Mouse (Mus musculus): ENCODE measurements around the gene Slc15a1.

The Slc15a1 gene

GRCm38 (mm10) chr14:121504781-121505484, at the start of gene Slc15a1:
Slc15a1 (minus strand) TSS chr14:121505252.
- no peak for DNase-seq (ENCODE audit: low read depth, low spot score)

- no peak for DNase-seq (ENCODE audit: low read depth, low spot score)
Measured at GRCm38 (mm10) chr14:121553785-121554184, 48.7 kb upstream of the Slc15a1 start.

GRCm38 (mm10) chr14:121552586-121552985, 47.5 kb upstream of the Slc15a1 start:
- no peak for DNase-seq (ENCODE audit: low read depth, low spot score)

GRCm38 (mm10) chr14:121549834-121550233, 44.8 kb upstream of the Slc15a1 start:
- DNase-seq (ENCODE audit: low read depth, low spot score), result no peak

- no peak for DNase-seq (ENCODE audit: low read depth, low spot score)
Measured at GRCm38 (mm10) chr14:121547745-121548144, 42.7 kb upstream of the Slc15a1 start.

- DNase-seq (ENCODE audit: low read depth, low spot score), result no peak
Measured at GRCm38 (mm10) chr14:121546621-121547020, 41.6 kb upstream of the Slc15a1 start.

- no peak for DNase-seq (ENCODE audit: low read depth, low spot score)
Measured at GRCm38 (mm10) chr14:121545551-121546331, 40.7 kb upstream of the Slc15a1 start.

GRCm38 (mm10) chr14:121541262-121541661, 36.2 kb upstream of the Slc15a1 start:
- DNase-seq (ENCODE audit: low read depth, low spot score), result no peak

- no peak for DNase-seq (ENCODE audit: low read depth, low spot score)
Measured at GRCm38 (mm10) chr14:121534501-121534900, 29.4 kb upstream of the Slc15a1 start.

GRCm38 (mm10) chr14:121530853-121531252, 25.8 kb upstream of the Slc15a1 start:
- DNase-seq (ENCODE audit: low read depth, low spot score), result no peak

GRCm38 (mm10) chr14:121527883-121528282, 22.8 kb upstream of the Slc15a1 start:
- no peak for DNase-seq (ENCODE audit: low read depth, low spot score)

- DNase-seq (ENCODE audit: low read depth, low spot score), result no peak
Measured at GRCm38 (mm10) chr14:121527201-121527600, 22.1 kb upstream of the Slc15a1 start.

GRCm38 (mm10) chr14:121521709-121522108, 16.7 kb upstream of the Slc15a1 start:
- no peak for DNase-seq (ENCODE audit: low read depth, low spot score)

GRCm38 (mm10) chr14:121516881-121517280, 11.8 kb upstream of the Slc15a1 start:
- no peak for DNase-seq (ENCODE audit: low read depth, low spot score)

- DNase-seq (ENCODE audit: low read depth, low spot score), result no peak
Measured at GRCm38 (mm10) chr14:121508929-121509328, 3.9 kb upstream of the Slc15a1 start.

GRCm38 (mm10) chr14:121506336-121506735, 1.3 kb upstream of the Slc15a1 start:
- no peak for DNase-seq (ENCODE audit: low read depth, low spot score)

GRCm38 (mm10) chr14:121505485-121505860, 421 bp upstream of the Slc15a1 start:
- DNase-seq (ENCODE audit: low read depth, low spot score), result no peak

GRCm38 (mm10) chr14:121500577-121500976, 4.5 kb downstream of the Slc15a1 start:
- DNase-seq (ENCODE audit: low read depth, low spot score), result no peak

GRCm38 (mm10) chr14:121499769-121500168, 5.3 kb downstream of the Slc15a1 start:
- no peak for DNase-seq (ENCODE audit: low read depth, low spot score)

- DNase-seq (ENCODE audit: low read depth, low spot score), result no peak
Measured at GRCm38 (mm10) chr14:121497800-121498199, 7.3 kb downstream of the Slc15a1 start.

GRCm38 (mm10) chr14:121495741-121496140, 9.3 kb downstream of the Slc15a1 start:
- DNase-seq (ENCODE audit: low read depth, low spot score), result peak; percentile 3

- no peak for DNase-seq (ENCODE audit: low read depth, low spot score)
Measured at GRCm38 (mm10) chr14:121495120-121495519, 9.9 kb downstream of the Slc15a1 start.

- DNase-seq (ENCODE audit: low read depth, low spot score), result no peak
Measured at GRCm38 (mm10) chr14:121494238-121494637, 10.8 kb downstream of the Slc15a1 start.

Data from retina, adult 2 months (tissue).